Mouse (Mus musculus): ENCODE data around the gene Fgr. TPM values are rescaled to one million over a fixed set of nuclear protein-coding genes. Genes with fewer than 3 reads are reported as not detected.

Gene Fgr
- polyA plus RNA-seq, 1 experiment from 2014 or later, result 0.73 TPM

Other genes with a start within 250 kb of the Fgr start
- gene Xkr8, start 241.5 kb upstream of the Fgr start, polyA plus RNA-seq (2014; fragmentation: Nextera tagmentation; extraction: Ambion mirVana), result 5.1 and 7.7 TPM in 2 replicates
- gene Smpdl3b, start 216.8 kb upstream of the Fgr start, polyA plus RNA-seq (2014; fragmentation: Nextera tagmentation; extraction: Ambion mirVana), result 2.9 and 3.2 TPM in 2 replicates
- 156 and 165 TPM in 2 replicates for gene Rpa2, start 205.8 kb upstream of the Fgr start, polyA plus RNA-seq (2014; fragmentation: Nextera tagmentation; extraction: Ambion mirVana)
- gene Themis2, start 177.7 kb upstream of the Fgr start, polyA plus RNA-seq (2014; fragmentation: Nextera tagmentation; extraction: Ambion mirVana), result 2.7 and 3.3 TPM in 2 replicates
- gene Ppp1r8, start 130.9 kb upstream of the Fgr start, polyA plus RNA-seq (2014; fragmentation: Nextera tagmentation; extraction: Ambion mirVana), result 44.0 and 50.5 TPM in 2 replicates
- gene Stx12, start 89.6 kb upstream of the Fgr start, polyA plus RNA-seq (2014; fragmentation: Nextera tagmentation; extraction: Ambion mirVana), result 33.1 and 34.9 TPM in 2 replicates
- 27.8 and 32.2 TPM in 2 replicates for gene Fam76a, start 51.5 kb upstream of the Fgr start, polyA plus RNA-seq (2014; fragmentation: Nextera tagmentation; extraction: Ambion mirVana)
- gene Ahdc1, start 37.2 kb downstream of the Fgr start, polyA plus RNA-seq (2014; fragmentation: Nextera tagmentation; extraction: Ambion mirVana), result 5.1 and 6.1 TPM in 2 replicates
- 32.1 and 42.2 TPM in 2 replicates for gene Wasf2, start 156.4 kb downstream of the Fgr start, polyA plus RNA-seq (2014; fragmentation: Nextera tagmentation; extraction: Ambion mirVana)
- gene Cd164l2, start 238.0 kb downstream of the Fgr start, polyA plus RNA-seq (2014; fragmentation: Nextera tagmentation; extraction: Ambion mirVana), result 0.70 and 0.77 TPM in 2 replicates
- 0.17 TPM in 1 of 2 replicates, not detected in the other for gene Gpr3, start 238.4 kb downstream of the Fgr start, polyA plus RNA-seq (2014; fragmentation: Nextera tagmentation; extraction: Ambion mirVana)